Mouse (Mus musculus) midbrain, embryonic 15.5 days (tissue): Measurements from ENCODE around the gene Eed. TPM values are rescaled to one million over a fixed set of nuclear protein-coding genes. Genes with fewer than 3 reads are reported as not detected.

Experiments used
- ATAC-seq: fragments of 200-750 bp; cut with Nextera tagmentation; replicated peaks from 2 replicates; pipeline ENCODE4 v1.8.0; 2017; ENCODE audit warnings: moderate TSS enrichment
- H3K27ac ChIP-seq: fragments of 300-500 bp; sonication (generic); 2 replicates; pipeline ENCODE4 v1.5.1; 2015; ENCODE audit warnings: mild to moderate bottlenecking, inconsistent platforms
- H3K27me3 ChIP-seq: fragments of 300-500 bp; sonication (generic); replicated peaks from 2 replicates; pipeline ENCODE4 v1.6.1; 2015; ENCODE audit warnings: inconsistent platforms
- H3K36me3 ChIP-seq: fragments of 300-500 bp; sonication (generic); replicated peaks from 2 replicates; pipeline ENCODE4 v1.6.1; 2015; ENCODE audit warnings: inconsistent platforms
- H3K4me1 ChIP-seq: fragments of 300-500 bp; sonication (generic); 2 replicates; pipeline ENCODE4 v1.6.1; 2015; ENCODE audit warnings: inconsistent platforms
- H3K4me2 ChIP-seq: fragments of 300-500 bp; sonication (generic); 2 replicates; pipeline ENCODE4 v1.6.1; 2015; ENCODE audit warnings: inconsistent platforms, mild to moderate bottlenecking, moderate library complexity
- H3K4me3 ChIP-seq: fragments of 300-500 bp; sonication (generic); 2 replicates; pipeline ENCODE4 v1.5.1; 2015; ENCODE audit warnings: mild to moderate bottlenecking, inconsistent platforms
- H3K9ac ChIP-seq: fragments of 300-500 bp; sonication (generic); 2 replicates; pipeline ENCODE4 v1.6.1; 2015; ENCODE audit warnings: mild to moderate bottlenecking, inconsistent platforms
- H3K9me3 ChIP-seq: fragments of 300-500 bp; sonication (generic); 2 replicates; pipeline ENCODE4 v1.6.1; 2016; ENCODE audit warnings: inconsistent platforms
- WGBS: fragments of 180-500 bp; shearing (Covaris S2); methylation state at CpG from one replicate; pipeline ENCODE4 v1.1.7; 2015; ENCODE audit warnings: mixed read lengths; 5-methylcytosine and 5-hydroxymethylcytosine counted together
- polyA plus RNA-seq: library from polyadenylated mRNA; unstranded; fragments of >200 nt; fragmentation: Nextera tagmentation; extraction: Ambion mirVana; gene quantifications from 2 replicates; pipeline ENCODE4 v1.2.1, GENCODE M21; 2015

The Eed gene
- polyA plus RNA-seq, 1 experiment from 2014 or later, result 33.0 TPM

- WGBS, result 92% methylated on average over 1 of the region's 1 CpGs
These were observed 5.2 kb downstream of the Eed start for GRCm38 (mm10) chr7:89975571-89975970.

DNA sequence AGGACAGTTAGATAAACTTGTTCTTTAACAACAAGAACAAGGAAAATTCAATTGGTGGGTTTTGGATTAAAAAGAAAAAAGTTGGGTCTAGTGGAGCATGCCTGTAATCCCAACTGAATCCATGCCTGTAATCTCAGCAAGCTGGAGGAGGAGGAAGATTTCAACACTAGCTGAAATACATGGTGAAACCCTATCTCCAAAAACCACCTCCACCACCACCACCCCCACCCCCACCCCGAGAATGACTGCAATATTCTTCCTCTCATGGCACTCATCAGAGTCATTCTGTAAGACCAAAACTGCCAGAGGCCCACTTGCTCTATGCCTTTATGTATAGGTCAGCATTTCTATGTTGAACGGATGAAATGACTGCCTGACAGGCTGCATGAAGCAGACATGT lies 13.5 kb downstream of the Eed start:
- Histone ChIP-seq H3K4me2 (no peak overlapping the region), H3K4me1 (no peaks in the 10 kb centered on the region), H3K4me3 (no peak overlapping the region), H3K36me3 (peaks cover 10% of the 10 kb centered on the region; the same call in 1 of the 2 replicates), H3K27me3 (no peaks in the 10 kb centered on the region), H3K9me3 (no peaks in the 10 kb centered on the region), H3K9ac (no peak overlapping the region), H3K27ac (no peak overlapping the region)
- ATAC-seq, result no peak
- 96% methylated on average over 2 of the region's 2 CpGs for WGBS

More at GRCm38 (mm10) chr7:89975571-89975970, 5.2 kb downstream of the Eed start:
- H3K4me2 ChIP-seq, result no peak overlapping the region
- H3K9ac ChIP-seq, result no peak overlapping the region
- H3K27ac ChIP-seq, result no peak overlapping the region
- ATAC-seq, result no peak
- peaks cover 11% of the 10 kb centered on the region for H3K36me3 ChIP-seq
- H3K4me1 ChIP-seq, result peaks cover 16% of the 10 kb centered on the region
- no peak overlapping the region for H3K4me3 ChIP-seq
- H3K27me3 ChIP-seq, result no peaks in the 10 kb centered on the region
- H3K9me3 ChIP-seq, result no peaks in the 10 kb centered on the region

- no peak overlapping the region for H3K9ac ChIP-seq
- ATAC-seq, result no peak
- H3K27ac ChIP-seq, result no peak overlapping the region
- H3K4me1 ChIP-seq, result no peaks in the 10 kb centered on the region
- no peaks in the 10 kb centered on the region for H3K9me3 ChIP-seq
- H3K36me3 ChIP-seq, result peaks cover 10% of the 10 kb centered on the region; the same call in 1 of the 2 replicates
- H3K4me2 ChIP-seq, result no peak overlapping the region
- no peaks in the 10 kb centered on the region for H3K27me3 ChIP-seq
- no peak overlapping the region for H3K4me3 ChIP-seq
- WGBS, result 91% methylated on average over 1 of the region's 1 CpGs
These were observed 14.0 kb downstream of the Eed start for GRCm38 (mm10) chr7:89966771-89967170.

GRCm38 (mm10) chr7:89963135-89963534 lies 17.6 kb downstream of the Eed start:
- H3K27ac ChIP-seq, result no peak overlapping the region
- no peak overlapping the region for H3K4me3 ChIP-seq
- no peak overlapping the region for H3K9ac ChIP-seq
- no peaks in the 10 kb centered on the region for H3K9me3 ChIP-seq
- H3K27me3 ChIP-seq, result no peaks in the 10 kb centered on the region
- peaks cover 10% of the 10 kb centered on the region; the same call in 1 of the 2 replicates for H3K36me3 ChIP-seq
- no peaks in the 10 kb centered on the region for H3K4me1 ChIP-seq
- no peak overlapping the region for H3K4me2 ChIP-seq
- ATAC-seq, result no peak

DNA sequence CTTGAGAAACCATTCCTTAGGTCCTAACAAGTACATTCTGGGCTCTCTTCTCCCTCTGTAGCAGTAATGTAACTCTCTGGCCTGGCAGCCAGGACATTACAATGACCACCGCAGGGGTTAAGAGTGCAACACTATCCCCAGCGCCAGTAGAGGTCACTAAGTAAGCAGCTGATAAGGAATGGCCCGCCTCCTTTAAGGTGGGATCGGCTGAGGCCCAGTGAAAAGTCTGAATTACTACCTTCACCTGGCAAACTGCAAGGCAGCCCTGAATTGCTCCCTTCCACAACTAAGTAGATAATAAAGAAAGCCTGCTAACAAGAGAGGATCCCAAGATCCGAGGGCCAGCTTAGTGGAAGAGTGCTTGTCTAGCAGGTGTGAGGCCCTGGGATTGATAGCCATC lies 23.5 kb downstream of the Eed start:
- Histone ChIP-seq H3K4me2 (no peak overlapping the region), H3K9ac (no peak overlapping the region), H3K4me3 (no peak overlapping the region), H3K27ac (no peak overlapping the region), H3K4me1 (no peaks in the 10 kb centered on the region), H3K27me3 (no peaks in the 10 kb centered on the region), H3K9me3 (no peaks in the 10 kb centered on the region), H3K36me3 (peaks cover 12% of the 10 kb centered on the region; the same call in 1 of the 2 replicates)
- ATAC-seq, result no peak
- WGBS, result 47% methylated on average over 5 of the region's 5 CpGs

DNA sequence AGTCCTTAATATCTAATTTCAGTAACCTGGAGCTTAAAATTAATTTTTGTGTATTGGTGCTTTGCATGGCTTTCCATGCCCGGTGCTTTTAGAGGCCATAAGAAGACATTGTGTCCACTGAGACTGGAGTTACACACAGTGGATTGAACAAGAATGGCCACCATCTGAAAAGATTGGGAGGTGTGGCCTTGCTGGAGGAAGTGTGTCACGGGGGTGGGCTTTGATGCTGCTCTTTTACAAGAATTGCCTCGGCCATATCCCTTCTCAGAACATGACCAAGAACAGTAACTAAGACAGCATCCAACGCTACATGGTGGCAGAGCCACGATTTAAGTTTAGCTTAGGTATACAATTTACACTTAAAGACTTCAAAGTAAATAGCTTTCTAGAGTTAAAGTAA lies 26.5 kb downstream of the Eed start:
- H3K27ac ChIP-seq, result no peak overlapping the region
- H3K4me1 ChIP-seq, result no peaks in the 10 kb centered on the region
- 85% methylated on average over 5 of the region's 5 CpGs for WGBS
- peaks cover 10% of the 10 kb centered on the region; the same call in 1 of the 2 replicates for H3K36me3 ChIP-seq
- no peaks in the 10 kb centered on the region for H3K27me3 ChIP-seq
- H3K9ac ChIP-seq, result no peak overlapping the region
- H3K9me3 ChIP-seq, result no peaks in the 10 kb centered on the region
- H3K4me3 ChIP-seq, result no peak overlapping the region
- ATAC-seq, result no peak
- H3K4me2 ChIP-seq, result no peak overlapping the region

DNA sequence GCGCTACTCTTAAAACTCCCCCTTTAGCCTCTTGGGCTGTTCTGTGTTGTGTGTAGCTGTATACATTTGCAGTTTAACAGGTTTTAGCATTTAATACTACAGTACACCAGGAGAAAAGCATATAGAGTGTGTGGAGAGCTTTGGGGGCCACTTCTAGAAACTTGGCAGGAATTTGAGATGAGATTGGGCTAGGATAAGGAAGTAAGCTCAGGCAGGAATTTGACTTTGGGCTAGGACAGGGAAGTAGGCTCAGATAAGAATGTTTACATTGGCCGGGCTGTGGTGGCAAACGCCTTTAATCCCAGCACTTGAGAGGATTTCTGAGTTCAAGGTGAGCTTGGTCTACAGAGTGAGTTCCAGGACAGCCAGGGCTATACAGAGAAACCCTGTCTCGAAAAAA lies 31.4 kb downstream of the Eed start:
- Histone ChIP-seq H3K4me1 (no peaks in the 10 kb centered on the region), H3K36me3 (no peaks in the 10 kb centered on the region), H3K9ac (no peak overlapping the region), H3K27me3 (no peaks in the 10 kb centered on the region), H3K4me3 (no peak overlapping the region), H3K9me3 (no peaks in the 10 kb centered on the region), H3K27ac (no peak overlapping the region), H3K4me2 (no peak overlapping the region)
- ATAC-seq, result no peak
- WGBS, result 85% methylated on average over 4 of the region's 4 CpGs

DNA sequence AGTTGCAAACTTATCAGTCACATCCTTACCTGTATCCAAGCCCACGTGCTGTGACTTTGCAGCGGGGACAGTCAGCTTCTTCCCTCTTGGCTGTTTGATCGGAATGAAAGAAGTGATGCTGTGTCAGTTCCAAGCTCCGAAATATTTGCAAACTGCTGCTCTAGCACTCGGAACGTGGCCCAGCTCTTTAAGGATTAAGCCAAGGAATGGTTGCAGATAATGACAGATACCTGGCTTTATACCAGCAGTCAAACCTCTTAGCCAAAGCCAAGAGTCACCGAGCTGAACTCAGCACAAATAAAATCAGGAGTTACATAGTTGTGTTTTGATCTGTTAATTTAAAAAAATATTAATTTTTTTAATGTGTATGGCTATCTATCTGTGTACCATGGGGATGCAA lies 32.8 kb downstream of the Eed start:
- ATAC-seq, result no peak
- WGBS, result 89% methylated on average over 7 of the region's 7 CpGs

GRCm38 (mm10) chr7:89940571-89941463 lies 40.0 kb downstream of the Eed start, which contains the start of gene Hikeshi:
Gene Hikeshi (minus strand): TSS chr7:89941204.
- peak within 1 kb of the TSS; percentile 86 for H3K27ac ChIP-seq
- WGBS, result under 1% methylated on average over 45 of the region's 45 CpGs
- peak within 1 kb of the TSS; percentile 69 for H3K9ac ChIP-seq
- peak; percentile 100 for ATAC-seq
- H3K27me3 ChIP-seq, result no peaks in the 10 kb centered on the region
- H3K4me1 ChIP-seq, result peaks cover 14% of the 10 kb centered on the region
- H3K36me3 ChIP-seq, result no peaks in the 10 kb centered on the region
- peak within 1 kb of the TSS; percentile 87 for H3K4me3 ChIP-seq
- peak within 1 kb of the TSS; percentile 61 for H3K4me2 ChIP-seq
- H3K9me3 ChIP-seq, result no peaks in the 10 kb centered on the region

More for the DNA sequence above, 32.8 kb downstream of the Eed start:
- no peak overlapping the region for H3K9ac ChIP-seq
- H3K4me1 ChIP-seq, result no peaks in the 10 kb centered on the region
- no peak overlapping the region for H3K27ac ChIP-seq
- H3K4me3 ChIP-seq, result no peak overlapping the region
- H3K36me3 ChIP-seq, result no peaks in the 10 kb centered on the region
- no peaks in the 10 kb centered on the region for H3K27me3 ChIP-seq
- H3K9me3 ChIP-seq, result no peaks in the 10 kb centered on the region
- H3K4me2 ChIP-seq, result no peak overlapping the region

DNA sequence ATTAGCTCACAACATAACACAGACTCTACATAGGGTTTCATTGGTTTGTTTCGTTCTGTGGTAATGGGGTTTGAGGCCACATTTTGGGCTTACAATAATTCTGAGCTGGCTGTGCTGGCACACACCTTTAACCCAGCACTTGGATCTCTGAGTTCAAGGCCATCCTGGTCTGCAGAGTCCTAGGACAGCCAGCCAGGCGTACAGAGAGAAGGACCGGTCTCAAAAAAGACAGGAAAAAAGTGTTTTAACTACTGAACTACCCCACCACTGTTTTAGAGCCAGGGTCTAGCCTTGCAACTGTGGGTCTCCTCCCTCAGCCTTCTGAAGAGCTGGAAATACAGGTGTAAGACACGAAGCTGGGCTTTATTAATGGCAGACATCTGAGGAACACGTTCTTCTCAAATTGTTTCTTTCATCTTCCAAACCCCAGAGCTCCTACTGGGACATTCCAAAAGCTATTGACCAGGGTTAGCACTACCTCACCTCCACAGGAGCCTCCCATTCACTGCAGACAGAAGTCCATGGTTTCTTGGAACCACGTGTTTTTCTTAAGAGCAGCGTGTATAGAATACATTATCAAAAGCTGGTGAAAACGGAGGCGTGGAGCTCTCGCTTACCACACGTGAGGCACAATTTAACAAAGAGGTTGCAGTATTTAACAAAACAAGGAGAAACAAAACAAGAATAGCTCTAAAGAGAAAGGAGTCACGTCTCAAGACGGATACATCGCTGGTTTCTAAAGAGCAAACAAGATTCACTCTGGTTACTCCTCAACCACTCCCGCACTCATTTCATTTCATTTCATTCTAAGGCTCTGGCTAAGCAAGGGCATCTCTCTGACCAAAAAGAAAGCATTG lies 41.1 kb downstream of the Eed start:
- Histone ChIP-seq H3K4me3 (peak overlapping the region; percentile 87), H3K27me3 (no peaks in the 10 kb centered on the region), H3K36me3 (no peaks in the 10 kb centered on the region), H3K27ac (peak overlapping the region; percentile 86; the same call in 1 of the 2 replicates), H3K4me1 (peaks cover 14% of the 10 kb centered on the region), H3K9ac (peak overlapping the region; percentile 69; the same call in 1 of the 2 replicates), H3K9me3 (no peaks in the 10 kb centered on the region), H3K4me2 (peak overlapping the region; percentile 61)
- no peak for ATAC-seq
- WGBS, result 38% methylated on average over 15 of the region's 15 CpGs

DNA sequence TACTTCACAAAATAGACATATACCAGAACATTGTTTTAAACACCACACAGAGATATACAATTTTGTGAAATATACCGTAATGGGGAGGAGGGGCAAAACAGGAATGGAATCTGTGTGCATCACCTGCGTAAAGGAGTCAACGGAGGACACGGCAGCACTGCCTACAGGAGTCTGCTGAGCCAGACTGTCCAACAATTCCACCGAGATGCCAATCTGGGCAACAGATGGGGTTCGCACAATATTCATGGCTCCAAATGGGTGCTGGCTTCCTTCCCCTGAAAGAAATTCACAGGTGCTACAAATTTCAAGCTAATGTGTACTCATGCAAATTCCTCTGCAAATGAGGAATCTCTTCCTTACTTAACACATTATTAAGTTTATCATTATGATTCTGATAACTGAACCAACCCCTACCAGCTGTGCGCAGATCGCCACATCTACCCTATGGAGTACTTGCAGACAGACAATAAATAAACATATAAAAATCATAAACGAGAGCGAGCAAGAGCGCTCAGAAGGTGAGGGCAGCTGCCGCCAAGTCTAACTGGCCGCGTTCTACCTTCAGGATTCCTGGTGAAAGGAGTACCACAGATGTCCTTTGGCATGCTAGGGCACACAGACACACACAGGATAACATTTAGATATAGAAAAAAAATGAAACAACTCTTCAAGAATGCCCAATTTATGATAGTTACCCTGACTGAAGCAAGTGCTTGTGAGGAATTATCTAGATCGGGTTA lies 57.2 kb downstream of the Eed start:
- H3K4me1 ChIP-seq, result no peaks in the 10 kb centered on the region
- H3K9ac ChIP-seq, result no peak overlapping the region
- no peaks in the 10 kb centered on the region for H3K27me3 ChIP-seq
- 0 out of 2 replicates have a peak, but pooled peaks cover 8% of the 10 kb centered on the region for H3K36me3 ChIP-seq
- ATAC-seq, result no peak
- WGBS, result 96% methylated on average over 15 of the region's 15 CpGs
- H3K27ac ChIP-seq, result no peak overlapping the region
- no peaks in the 10 kb centered on the region for H3K9me3 ChIP-seq
- no peak overlapping the region for H3K4me3 ChIP-seq
- H3K4me2 ChIP-seq, result no peak overlapping the region

DNA sequence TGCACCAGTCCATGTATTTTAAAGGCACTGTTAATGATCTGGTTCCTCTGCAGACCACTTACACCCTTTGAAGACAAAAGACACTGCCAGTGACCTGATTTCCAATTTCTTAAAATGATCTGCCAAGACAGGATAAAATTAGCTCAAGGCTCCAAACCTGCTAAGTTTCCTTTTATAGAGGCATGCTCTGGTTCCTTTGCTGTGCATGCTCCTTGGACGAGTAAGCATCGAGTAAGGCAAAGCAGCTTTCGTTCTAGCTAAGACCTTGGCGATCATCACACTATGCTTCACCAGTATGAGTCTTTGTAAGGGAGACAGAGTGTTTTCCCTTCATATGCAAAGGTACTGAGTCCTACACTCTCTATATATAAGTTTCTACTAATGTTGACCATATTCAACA lies 63.0 kb downstream of the Eed start:
- no peak for ATAC-seq
- H3K9ac ChIP-seq, result no peak overlapping the region
- WGBS, result 92% methylated on average over 4 of the region's 4 CpGs
- H3K36me3 ChIP-seq, result 0 out of 2 replicates have a peak, but pooled peaks cover 5% of the 10 kb centered on the region
- H3K4me1 ChIP-seq, result no peaks in the 10 kb centered on the region
- no peak overlapping the region for H3K4me3 ChIP-seq
- no peaks in the 10 kb centered on the region for H3K27me3 ChIP-seq
- H3K4me2 ChIP-seq, result no peak overlapping the region
- no peak overlapping the region for H3K27ac ChIP-seq
- H3K9me3 ChIP-seq, result no peaks in the 10 kb centered on the region
